In the genomic region with DNA sequence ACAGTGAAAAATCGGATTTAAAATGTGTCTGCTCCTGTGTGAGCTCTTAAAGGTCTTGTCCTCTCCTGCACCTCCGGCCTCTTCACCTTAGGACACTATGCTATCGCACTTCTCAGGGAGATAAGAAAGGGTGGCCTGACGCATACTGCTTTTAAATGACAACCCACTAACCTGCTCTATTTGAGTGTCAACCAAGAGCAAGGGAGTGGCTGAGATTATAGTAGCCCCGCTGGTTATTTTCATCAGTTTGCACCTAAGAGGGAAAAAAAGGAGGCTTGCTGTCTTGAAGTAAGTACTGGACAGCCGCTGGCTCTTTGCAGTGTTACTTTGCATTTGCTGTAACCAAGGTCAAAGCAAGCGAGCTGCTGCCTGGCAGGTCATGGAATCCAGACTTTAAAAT, we compare ENCODE assay signal across 8 mouse cellular contexts. TPM values are rescaled to one million over a fixed set of nuclear protein-coding genes. Genes with fewer than 3 reads are reported as not detected.
DNase-seq lines count a peak whose midpoint lies in the region; ATAC-seq lines count a peak whose summit lies in the region.

No protein-coding gene starts in this region.

- DNase-seq in heart, postnatal 14 days = no peak
- no peak for DNase-seq in hindbrain, embryonic 14.5 days (ENCODE audit: low spot score)
- no peak for DNase-seq in embryo, embryonic 10 days (ENCODE audit: low spot score)
- no peak for DNase-seq in right cerebral cortex, adult 2 months (ENCODE audit: low spot score in 2 of 2)
- no peak for DNase-seq in spleen, adult 18-20 months

- peak overlapping the region; percentile 81 for H3K9ac ChIP-seq in heart, embryonic 15.5 days
- H3K9ac ChIP-seq in hindbrain, embryonic 14.5 days = peak overlapping the region; percentile 82
- H3K9ac ChIP-seq in midbrain, embryonic 15.5 days = peak overlapping the region; percentile 96

- peak overlapping the region; percentile 94 for H3K4me2 ChIP-seq in heart, embryonic 15.5 days
- H3K4me2 ChIP-seq in hindbrain, embryonic 14.5 days (replicated peaks) = peak overlapping the region; percentile 87
- H3K4me2 ChIP-seq in midbrain, embryonic 15.5 days = peak overlapping the region; percentile 88

- no peaks in the 10 kb centered on the region for H3K9me3 ChIP-seq in heart, embryonic 15.5 days (replicated peaks)
- no peaks in the 10 kb centered on the region for H3K9me3 ChIP-seq in hindbrain, embryonic 14.5 days (ENCODE audit: control insufficient read depth, low read length)
- no peaks in the 10 kb centered on the region for H3K9me3 ChIP-seq in midbrain, embryonic 15.5 days

- ATAC-seq in heart, embryonic 15.5 days (replicated peaks; ENCODE audit: insufficient number of reproducible peaks, insufficient read depth, low FRiP score, low read depth) = no peak
- no peak for ATAC-seq in hindbrain, embryonic 14.5 days (ENCODE audit: low FRiP score)
- ATAC-seq in midbrain, embryonic 15.5 days (replicated peaks) = no peak

- H3K27me3 ChIP-seq in heart, embryonic 15.5 days = no peaks in the 10 kb centered on the region
- H3K27me3 ChIP-seq in hindbrain, embryonic 14.5 days (ENCODE audit: control insufficient read depth, insufficient read depth, low read length) = no peaks in the 10 kb centered on the region
- no peaks in the 10 kb centered on the region for H3K27me3 ChIP-seq in midbrain, embryonic 15.5 days (replicated peaks)

- peak overlapping the region; percentile 97 for H3K27ac ChIP-seq in heart, embryonic 15.5 days
- H3K27ac ChIP-seq in brown adipose tissue, adult 24 weeks (replicated peaks; ENCODE audit: low read depth, low read length) = no peak overlapping the region
- peak overlapping the region; percentile 97 for H3K27ac ChIP-seq in hindbrain, embryonic 14.5 days
- H3K27ac ChIP-seq in midbrain, embryonic 15.5 days = peak overlapping the region; percentile 98

- H3K4me1 ChIP-seq in heart, embryonic 15.5 days (replicated peaks) = peaks cover 28% of the 10 kb centered on the region
- 0 out of 2 replicates have a peak, but pooled peaks cover 2% of the 10 kb centered on the region for H3K4me1 ChIP-seq in brown adipose tissue, adult 24 weeks (ENCODE audit: control insufficient read depth, insufficient read depth, insufficient read length, low read length)
- H3K4me1 ChIP-seq in hindbrain, embryonic 14.5 days (replicated peaks; ENCODE audit: control insufficient read depth, insufficient read depth, low read length) = peaks cover 19% of the 10 kb centered on the region
- peaks cover 22% of the 10 kb centered on the region for H3K4me1 ChIP-seq in midbrain, embryonic 15.5 days

- 0 out of 2 replicates have a peak, but pooled peaks cover 3% of the 10 kb centered on the region for H3K36me3 ChIP-seq in heart, embryonic 15.5 days
- no peaks in the 10 kb centered on the region for H3K36me3 ChIP-seq in hindbrain, embryonic 14.5 days (replicated peaks; ENCODE audit: control insufficient read depth, insufficient read depth)
- H3K36me3 ChIP-seq in midbrain, embryonic 15.5 days (replicated peaks) = no peaks in the 10 kb centered on the region

- peak overlapping the region; percentile 97 for H3K4me3 ChIP-seq in heart, embryonic 15.5 days
- peak overlapping the region; percentile 94; the same call in 1 of the 2 replicates for H3K4me3 ChIP-seq in brown adipose tissue, adult 24 weeks (ENCODE audit: insufficient read depth, low read depth, low read length)
- peak overlapping the region; percentile 84 for H3K4me3 ChIP-seq in hindbrain, embryonic 14.5 days (replicated peaks; ENCODE audit: low read length)
- H3K4me3 ChIP-seq in midbrain, embryonic 15.5 days = peak overlapping the region; percentile 98

- intact Hi-C loops in heart, postnatal 14 days (cut with DNase I) = loop anchor here (10.0 kb wide), 1 partner anchor 285 kb away; no protein-coding TSS in a partner anchor

- 43% methylated on average over 7 of the region's 7 CpGs for WGBS in heart, embryonic 15.5 days
- 87% methylated on average over 7 of the region's 7 CpGs for WGBS in hindbrain, embryonic 14.5 days
- 78% methylated on average over 7 of the region's 7 CpGs for WGBS in midbrain, embryonic 15.5 days

RNA-seq across cellular contexts. Expression of a gene that starts 0.6 kb away (rescaled TPM):
- polyA plus RNA-seq in heart, embryonic 15.5 days (2015; fragmentation: Nextera tagmentation; extraction: Ambion mirVana) = 36.7 and 40.3 TPM in 2 replicates
- total RNA-seq in heart, postnatal 14 days (2021) = 10 to 100 TPM; 75.1 to 77.5 TPM
- 14.6 and 17.3 TPM in 2 replicates for polyA plus RNA-seq in brown adipose tissue, adult 24 weeks (2012; ENCODE audit: insufficient read depth, insufficient read length, missing spikeins)
- polyA plus RNA-seq in hindbrain, embryonic 14.5 days (2014; fragmentation: Nextera tagmentation; extraction: Ambion mirVana) = 18.4 and 19.2 TPM in 2 replicates
- polyA plus RNA-seq in midbrain, embryonic 15.5 days (2015; fragmentation: Nextera tagmentation; extraction: Ambion mirVana) = 21.5 and 22.3 TPM in 2 replicates
